Mouse (Mus musculus) MEL (cell line): ENCODE data around the gene Cd207.

ENCODE experiments used
- CHD1 ChIP-seq: IDR thresholded peaks from 2 replicates; pipeline ENCODE4 v1.6.1; 2012; ENCODE audit warnings: low read depth, mild to moderate bottlenecking, inconsistent platforms, low read length, improper control_type of control experiment
- CTCF ChIP-seq, 3 experiments: IDR thresholded peaks in 2 of 3; conservative IDR thresholded peaks in 1 of 3; 2 replicates each; pipeline ENCODE4 v1.5.1; 2011 to 2012; ENCODE audit warnings: low read length in 3 of 3, low read depth in 2 of 3, mild to moderate bottlenecking in 2 of 3, improper control_type of control experiment in 1 of 3, inconsistent platforms in 1 of 3, mixed read lengths in 1 of 3, moderate library complexity in 1 of 3; ENCODE audit not compliant: control insufficient read depth in 1 of 3, insufficient read depth in 1 of 3, poor library complexity in 1 of 3, severe bottlenecking in 1 of 3
- EP300 ChIP-seq, 2 experiments: IDR thresholded peaks; 2 replicates each; pipeline ENCODE4 v1.6.1; 2011; ENCODE audit warnings: improper control_type of control experiment in 2 of 2, low read length in 2 of 2, low read depth in 1 of 2, mild to moderate bottlenecking in 1 of 2
- GABPA ChIP-seq: IDR thresholded peaks from 2 replicates; pipeline ENCODE4 v1.6.1; 2012; ENCODE audit warnings: low read depth, mild to moderate bottlenecking, inconsistent platforms, low read length, improper control_type of control experiment, moderate library complexity
- MAZ ChIP-seq: IDR thresholded peaks from 2 replicates; pipeline ENCODE4 v1.6.1; 2012; ENCODE audit warnings: low read depth, mild to moderate bottlenecking, inconsistent platforms, low read length, improper control_type of control experiment
- MEF2A ChIP-seq: IDR thresholded peaks from 2 replicates; pipeline ENCODE4 v1.6.1; 2014; ENCODE audit warnings: low read depth, mild to moderate bottlenecking, inconsistent platforms, low read length, improper control_type of control experiment; ENCODE audit not compliant: poor library complexity, insufficient replicate concordance, severe bottlenecking; ENCODE audit errors: extremely low read depth
- NRF1 ChIP-seq: IDR thresholded peaks from 2 replicates; pipeline ENCODE4 v1.6.1; 2014; ENCODE audit warnings: low read depth, mild to moderate bottlenecking, inconsistent platforms, low read length, improper control_type of control experiment, moderate library complexity; ENCODE audit not compliant: poor library complexity, insufficient read depth, severe bottlenecking
- POLR2A ChIP-seq, 2 experiments: IDR thresholded peaks; 2 replicates each; pipeline ENCODE4 v1.6.1; 2011 to 2012; ENCODE audit warnings: low read length in 2 of 2, mild to moderate bottlenecking in 2 of 2, control low read depth in 1 of 2, improper control_type of control experiment in 1 of 2, low read depth in 1 of 2, moderate library complexity in 1 of 2; ENCODE audit not compliant: control insufficient read depth in 1 of 2, insufficient read depth in 1 of 2, poor library complexity in 1 of 2
- UBTF ChIP-seq: IDR thresholded peaks from 2 replicates; pipeline ENCODE4 v1.6.1; 2012; ENCODE audit warnings: low read depth, mild to moderate bottlenecking, inconsistent platforms, low read length, improper control_type of control experiment, moderate library complexity, borderline replicate concordance; ENCODE audit not compliant: insufficient read depth
- USF1 ChIP-seq: IDR thresholded peaks from 2 replicates; pipeline ENCODE4 v1.6.1; 2014; ENCODE audit warnings: low read depth, mild to moderate bottlenecking, inconsistent platforms, low read length, improper control_type of control experiment, moderate library complexity
- USF2 ChIP-seq, 2 experiments: IDR thresholded peaks; 2 replicates each; pipeline ENCODE4 v1.6.1; 2011 to 2012; ENCODE audit warnings: improper control_type of control experiment in 2 of 2, low read length in 2 of 2, borderline replicate concordance in 1 of 2, inconsistent platforms in 1 of 2, low read depth in 1 of 2, mild to moderate bottlenecking in 1 of 2; ENCODE audit not compliant: insufficient read depth in 1 of 2
- ZMIZ1 ChIP-seq: IDR thresholded peaks from 2 replicates; pipeline ENCODE4 v1.6.1; 2012; ENCODE audit warnings: low read depth, mild to moderate bottlenecking, inconsistent platforms, low read length, improper control_type of control experiment, moderate library complexity
- ZNF384 ChIP-seq: IDR thresholded peaks from 2 replicates; pipeline ENCODE4 v1.6.1; 2012; ENCODE audit warnings: low read depth, mild to moderate bottlenecking, inconsistent platforms, low read length, improper control_type of control experiment

DNA sequence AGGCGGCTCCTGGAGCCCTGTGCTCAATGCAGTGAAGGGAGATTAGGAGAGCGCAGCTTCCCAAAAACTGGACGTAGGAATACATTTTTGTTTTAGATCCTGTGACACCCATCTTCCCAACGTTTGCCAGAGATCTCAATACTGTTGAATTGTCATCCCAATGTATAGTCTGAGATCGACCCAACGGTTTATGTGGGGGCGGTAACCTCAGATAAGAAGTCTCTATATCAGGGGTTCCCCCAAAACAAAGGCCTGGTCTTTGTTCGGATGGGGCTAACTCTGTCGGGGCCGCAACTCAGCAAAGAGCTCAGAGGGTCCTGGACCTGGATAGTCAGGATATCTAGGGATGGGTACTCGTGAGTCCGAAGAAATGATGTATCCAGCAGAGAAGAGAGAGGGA, 15.3 kb upstream of the Cd207 start:
- TF ChIP-seq ZNF384 (no peak), CTCF (IDR thresholded peaks at IDR 0.05 in 2 of 3, conservative IDR thresholded peaks at IDR 0.05 in 1 of 3; ENCODE audit: control insufficient read depth in 1 of 3, insufficient read depth in 1 of 3, low read depth in 2 of 3, low read length in 3 of 3, poor library complexity in 1 of 3, severe bottlenecking in 1 of 3) (no peak), ZMIZ1 (no peak), MEF2A (no peak), POLR2A (IDR thresholded peaks at IDR 0.05; ENCODE audit: control insufficient read depth in 1 of 2, insufficient read depth in 1 of 2, low read depth in 1 of 2, low read length in 2 of 2, poor library complexity in 1 of 2) (no peak), CHD1 (no peak), USF2 (IDR thresholded peaks at IDR 0.05; ENCODE audit: borderline replicate concordance in 1 of 2, insufficient read depth in 1 of 2, low read depth in 1 of 2, low read length in 2 of 2) (no peak), NRF1 (no peak), MAZ (no peak), GABPA (no peak), UBTF (no peak), USF1 (0 out of 2 replicates have a peak, but pooled peaks have one; percentile 38), EP300 (IDR thresholded peaks at IDR 0.05; ENCODE audit: low read depth in 1 of 2, low read length in 2 of 2) (peak in 1 of 2 experiments; percentile 66; a peak in 2 of 4 replicates)
